Mouse (Mus musculus): ENCODE measurements around the gene Id2.

DNA sequence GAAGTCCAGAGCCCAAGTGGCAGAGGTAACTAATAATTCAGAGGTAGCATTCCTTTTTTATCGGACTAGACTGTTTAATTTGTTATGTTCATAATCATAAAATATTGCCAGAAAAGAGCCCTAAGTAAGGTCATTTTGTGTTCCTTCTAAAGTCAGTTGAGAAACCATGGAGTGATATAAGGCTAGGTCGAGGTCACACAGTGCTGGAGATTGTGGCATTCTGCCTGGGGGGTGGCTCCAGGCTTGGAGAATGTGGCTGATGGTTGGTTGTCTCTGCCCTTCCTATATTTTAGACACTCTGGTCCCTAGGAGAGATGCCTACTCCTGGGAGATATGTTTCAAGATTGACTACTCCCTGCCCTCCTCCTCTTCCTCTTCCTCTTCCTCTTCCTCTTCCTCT lies 16.4 kb upstream of the Id2 start:
- TF ChIP-seq CTCF (IDR thresholded peaks at IDR 0.05; ENCODE audit: extremely low read depth, insufficient read length, insufficient replicate concordance, low read depth, low read length) = no peak
- TF ChIP-seq POLR2A (IDR thresholded peaks at IDR 0.05; ENCODE audit: low read depth, low read length) = no peak

Data from small intestine, adult 2 months (tissue).